Mouse (Mus musculus) cerebellum, postnatal 4 days (tissue): Measurements from ENCODE around the gene Adprm.
A peak's percentile ranks its signal among the peaks of the same experiment; 100 is the strongest.

ENCODE experiments used
- DNase-seq, 2 experiments: peaks; one replicate each; pipeline ENCODE4 v3.0.0; 2022; ENCODE audit warnings: low spot score in 2 of 2, mixed read lengths in 1 of 2

The Adprm gene

GRCm38 (mm10) chr11:67076781-67077180 lies 24.4 kb upstream of the Adprm start:
- DNase-seq, result no peak

DNA sequence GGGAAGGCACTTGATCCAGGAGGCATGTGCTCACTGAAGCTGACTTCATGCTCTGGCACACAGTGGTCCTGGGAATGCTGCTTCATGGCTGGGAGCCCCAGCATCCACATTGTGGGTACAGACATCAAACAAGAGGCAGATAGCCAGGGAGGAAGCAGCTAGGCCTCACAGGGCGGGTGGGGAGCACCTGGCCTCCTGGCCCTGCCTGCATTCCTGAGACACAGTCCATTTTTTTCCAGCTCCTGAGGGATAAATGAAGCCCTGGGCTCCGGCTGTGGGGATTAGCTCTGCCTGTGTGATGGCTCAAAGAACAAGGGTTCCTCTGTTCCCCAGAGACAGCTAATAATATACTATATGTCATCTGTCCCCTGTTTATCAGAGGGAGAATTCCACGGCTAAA lies 22.6 kb upstream of the Adprm start:
- no peak for DNase-seq

DNA sequence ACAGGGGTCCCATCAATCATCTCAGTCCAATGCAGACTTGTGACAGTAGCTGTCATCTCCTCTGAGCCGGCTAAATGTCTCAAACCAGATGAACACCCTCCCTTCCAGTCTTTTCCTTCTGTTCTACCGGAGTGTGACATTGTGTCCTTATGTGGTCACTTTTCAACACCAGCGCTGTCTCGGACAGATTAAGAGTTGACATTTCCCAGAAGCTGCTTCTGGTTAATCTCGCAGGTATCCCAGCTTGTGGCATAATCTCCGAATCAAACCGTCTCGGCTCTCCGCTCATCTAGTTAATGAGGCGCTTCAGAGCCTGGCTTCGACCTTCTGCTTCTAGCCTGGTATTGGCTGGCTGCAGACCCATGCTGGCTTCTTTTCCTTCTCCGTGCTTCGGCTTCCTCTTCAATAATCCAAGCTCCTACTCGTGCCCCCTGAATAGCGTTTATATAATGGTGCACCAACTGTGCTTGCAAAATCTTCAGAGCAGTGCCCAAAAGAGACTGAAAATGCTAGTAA lies 20.3 kb upstream of the Adprm start:
- no peak for DNase-seq

DNA sequence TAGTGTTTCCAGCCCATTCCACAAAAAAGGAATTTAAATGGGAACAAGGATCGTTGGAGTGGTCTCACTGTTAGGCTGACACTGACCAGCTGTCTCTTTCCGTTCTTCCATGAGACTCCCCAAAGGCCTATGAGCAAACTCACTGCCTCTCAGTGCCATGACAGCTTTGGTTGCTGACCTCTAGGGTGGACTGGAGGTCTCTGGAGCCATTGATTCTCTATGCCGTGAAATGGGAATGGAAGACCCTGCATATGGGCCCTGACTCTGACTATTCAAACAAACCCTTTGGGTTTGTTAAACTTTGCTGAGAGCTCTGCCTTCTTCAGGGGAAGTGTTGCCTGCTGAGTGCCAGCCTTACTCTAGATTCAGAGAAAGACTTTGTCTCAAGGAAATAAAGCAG lies 15.3 kb upstream of the Adprm start:
- no peak for DNase-seq

DNA sequence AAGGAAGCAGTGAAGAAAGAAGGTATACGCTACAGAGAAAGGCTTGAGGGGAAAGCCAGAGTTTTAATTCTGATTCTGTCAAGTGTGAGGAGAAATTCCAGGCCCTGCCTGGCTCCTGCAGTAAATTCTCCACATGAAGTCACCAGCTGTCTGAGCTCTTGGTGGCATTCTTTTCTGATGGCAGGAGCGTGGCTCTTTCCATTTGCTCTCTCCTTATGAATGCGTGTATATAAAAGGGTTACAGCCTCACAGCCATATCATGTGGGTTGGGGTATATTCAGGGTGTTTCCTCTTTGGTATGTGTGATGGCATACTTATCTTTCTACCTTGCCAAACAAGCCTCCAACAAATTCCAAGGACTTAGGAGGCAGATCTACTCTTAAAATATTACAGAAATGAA lies 10.3 kb upstream of the Adprm start:
- no peak for DNase-seq

DNA sequence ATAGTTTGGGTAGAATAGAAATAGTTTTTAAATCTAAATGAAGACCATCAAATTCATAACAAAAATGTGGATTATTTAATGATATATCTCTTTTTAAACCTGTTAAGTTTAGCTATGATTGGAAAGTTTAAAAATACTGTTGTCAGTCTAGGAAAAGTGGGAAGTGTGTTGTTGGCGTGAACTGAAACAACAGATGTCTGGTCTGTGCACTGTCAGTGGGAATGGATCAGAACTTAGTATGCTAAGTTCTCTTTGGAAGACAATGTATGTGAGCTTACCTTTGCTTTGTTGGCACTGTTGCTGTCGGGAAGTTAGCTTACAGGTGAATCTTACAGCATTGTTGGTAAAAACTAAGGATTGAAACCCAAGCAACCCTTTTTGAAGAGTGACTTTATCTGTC lies 8.9 kb upstream of the Adprm start:
- no peak for DNase-seq

- no peak for DNase-seq
Measured at GRCm38 (mm10) chr11:67054754-67055365, 2.5 kb upstream of the Adprm start.

GRCm38 (mm10) chr11:67051676-67052320 lies 596 bp downstream of the Adprm start:
- no peak for DNase-seq

GRCm38 (mm10) chr11:67049256-67049655 lies 3.1 kb downstream of the Adprm start:
- DNase-seq, result no peak

- no peak for DNase-seq
Measured at GRCm38 (mm10) chr11:67048496-67048895, 3.9 kb downstream of the Adprm start.

DNA sequence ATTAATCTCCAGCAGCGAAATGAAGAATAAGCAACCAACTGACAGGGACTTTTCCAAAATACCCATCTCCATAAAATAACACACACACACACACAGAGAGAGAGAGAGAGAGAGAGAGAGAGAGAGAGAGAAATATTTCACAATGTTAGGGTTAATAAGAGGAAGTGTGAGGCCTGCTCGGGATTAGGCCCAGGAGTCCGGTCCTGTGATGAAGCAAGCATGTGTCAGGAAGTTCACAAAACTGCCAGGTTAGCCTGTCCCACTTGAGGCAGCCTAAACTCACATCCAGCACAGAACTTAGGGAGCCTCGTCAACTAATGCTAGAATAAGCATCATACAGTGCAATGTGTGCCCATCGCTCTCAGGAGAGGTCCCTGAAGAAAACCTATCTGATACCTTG lies 5.2 kb downstream of the Adprm start:
- DNase-seq, result no peak

DNA sequence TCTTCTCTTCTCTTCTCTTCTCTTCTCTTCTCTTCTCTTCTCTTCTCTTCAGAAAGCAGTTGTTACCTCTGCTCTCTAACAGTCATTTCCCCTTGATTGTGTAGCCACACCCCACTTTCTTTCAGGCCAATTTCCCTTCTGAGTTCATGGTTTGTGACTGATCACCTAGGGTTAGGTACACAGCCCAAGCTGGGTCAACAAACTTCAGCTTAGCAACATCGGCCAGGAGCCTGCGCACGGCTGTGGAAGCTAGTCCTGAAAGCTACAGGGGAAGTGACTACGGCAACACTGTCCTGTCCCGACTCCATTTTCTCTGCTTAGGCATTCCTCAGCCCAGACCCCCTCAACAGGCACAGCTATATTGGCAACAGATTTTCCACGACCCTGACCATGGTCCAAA lies 7.4 kb downstream of the Adprm start:
- no peak for DNase-seq

- no peak for DNase-seq
Measured at GRCm38 (mm10) chr11:67043007-67043406, 9.4 kb downstream of the Adprm start.

- DNase-seq, result no peak
Measured at GRCm38 (mm10) chr11:67040483-67040882, 11.9 kb downstream of the Adprm start.

DNA sequence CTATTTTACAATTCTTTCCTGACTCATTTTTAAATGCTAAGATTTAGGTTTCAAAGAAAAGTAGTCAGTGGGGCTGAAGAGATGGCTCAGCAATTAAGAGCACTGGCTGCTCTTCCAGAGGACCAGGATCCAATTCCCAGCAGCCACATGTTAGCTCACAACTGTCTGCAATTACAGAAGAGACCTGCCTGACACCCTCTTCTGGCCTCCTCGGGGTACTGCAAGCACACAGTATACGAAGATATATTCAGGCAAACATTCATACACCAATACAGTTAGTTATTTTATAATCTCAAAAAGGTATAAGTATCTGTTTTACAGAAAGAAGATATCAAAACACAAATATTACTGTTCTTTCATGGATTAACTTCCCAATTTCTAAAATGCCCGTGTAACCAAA lies 12.6 kb downstream of the Adprm start:
- no peak for DNase-seq

DNA sequence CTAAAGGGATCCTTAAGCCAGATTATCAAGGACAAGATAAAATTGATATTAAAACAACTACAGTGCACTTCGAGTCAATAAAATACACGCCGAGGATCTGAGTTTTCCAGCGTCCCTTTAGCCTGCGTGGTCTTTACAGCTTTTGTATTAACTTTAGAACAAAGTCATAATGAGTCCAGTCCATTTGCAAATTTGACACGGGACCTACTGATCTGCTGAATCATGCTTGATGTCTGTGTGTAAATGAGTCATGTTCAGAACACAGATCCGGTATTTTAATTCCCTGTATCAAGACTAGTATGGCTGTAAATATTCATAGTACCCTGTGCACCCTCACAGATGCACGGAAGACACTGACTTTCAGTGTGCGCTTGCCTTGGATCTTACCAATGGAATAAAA lies 15.5 kb downstream of the Adprm start:
- DNase-seq, result no peak

DNA sequence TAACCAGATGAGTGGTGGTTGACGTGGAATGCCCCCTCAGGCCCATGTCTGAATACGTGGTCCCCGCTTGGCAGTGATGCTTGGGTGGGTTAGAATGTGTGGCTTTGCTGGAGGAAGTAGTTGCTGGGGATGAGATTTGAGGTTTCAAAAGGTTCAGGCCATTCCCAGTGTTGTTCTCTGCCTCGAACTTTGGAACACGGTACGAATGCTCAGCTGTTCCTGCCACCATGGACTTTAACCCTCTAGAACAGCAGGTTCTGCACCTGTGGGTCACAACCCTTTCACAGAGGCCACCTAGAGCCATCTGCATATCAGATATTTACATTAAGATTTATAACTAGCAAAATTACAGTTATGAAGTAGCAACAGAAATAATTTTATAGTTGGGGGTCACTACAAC lies 16.2 kb downstream of the Adprm start:
- DNase-seq, result no peak

DNA sequence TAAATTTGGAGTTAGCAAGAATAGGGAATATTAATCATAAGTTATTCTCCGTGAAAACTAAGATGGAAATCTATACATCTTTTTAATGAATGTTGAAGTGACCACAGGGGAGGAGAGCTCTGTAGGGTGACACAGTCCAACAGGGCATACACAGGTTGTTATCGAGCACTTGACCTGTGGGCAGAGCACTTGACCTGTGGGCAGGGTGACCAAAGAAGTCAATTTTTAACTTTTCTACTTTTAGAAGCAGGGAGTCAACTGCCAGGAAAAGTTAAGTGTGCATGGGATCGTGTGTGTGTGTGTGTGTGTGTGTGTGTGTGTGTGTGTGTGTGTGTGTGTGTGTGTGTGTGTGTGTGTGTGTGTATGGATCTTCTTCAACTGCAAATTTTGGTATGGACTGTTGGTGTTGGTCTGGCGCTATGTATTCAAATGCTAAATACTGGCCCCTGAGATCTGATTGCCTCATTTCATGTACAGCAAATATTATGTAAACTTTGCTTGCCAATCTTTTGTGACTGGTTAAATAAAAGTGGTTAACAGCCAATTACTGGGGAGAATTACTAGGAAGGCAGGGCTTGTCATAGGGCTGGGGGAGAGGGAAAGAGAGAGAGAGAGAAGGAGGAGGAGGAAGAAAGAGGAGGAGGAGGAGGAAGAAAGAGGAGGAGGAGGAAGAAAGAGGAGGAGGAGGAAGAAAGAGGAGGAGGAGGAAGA lies 17.5 kb downstream of the Adprm start:
- no peak for DNase-seq

- DNase-seq, result no peak
Measured at GRCm38 (mm10) chr11:67031603-67031915, 20.8 kb downstream of the Adprm start.

- DNase-seq, result no peak
Measured at GRCm38 (mm10) chr11:67030904-67031602, 21.3 kb downstream of the Adprm start.

- DNase-seq, result peak; percentile 72 to 90
Measured at GRCm38 (mm10) chr11:67024867-67025477, 27.4 kb downstream of the Adprm start, which contains the start of gene Tmem220. Tmem220 (plus strand) TSS chr11:67025154.

- no peak for DNase-seq
Measured at GRCm38 (mm10) chr11:67023802-67024340, 28.5 kb downstream of the Adprm start.
